Mouse (Mus musculus) liver, embryonic 14.5 days (tissue): ENCODE data around the gene Lcn2. TPM values are rescaled to one million over a fixed set of nuclear protein-coding genes. Genes with fewer than 3 reads are reported as not detected.

Experiments
- ATAC-seq: fragments of 200-750 bp; cut with Nextera tagmentation; 2 replicates; pipeline ENCODE4 v1.8.0; 2017; ENCODE audit warnings: moderate number of reproducible peaks, mild to moderate bottlenecking, moderate library complexity; ENCODE audit not compliant: insufficient read depth
- DNase-seq, 3 experiments: peaks; one replicate each; pipeline ENCODE4 v3.0.0-alpha.2; 2012 to 2013; ENCODE audit warnings: low read depth in 3 of 3, low spot score in 3 of 3
- H3K27ac ChIP-seq: fragments of 300-500 bp; sonication (generic); 2 replicates; pipeline ENCODE4 v1.5.1; 2014; ENCODE audit warnings: moderate library complexity, mild to moderate bottlenecking, control low read depth, inconsistent platforms
- H3K27me3 ChIP-seq: fragments of 300-500 bp; sonication (generic); 2 replicates; pipeline ENCODE4 v1.6.1; 2014; ENCODE audit warnings: mild to moderate bottlenecking, low read length, moderate library complexity; ENCODE audit not compliant: control insufficient read depth, insufficient read depth
- H3K36me3 ChIP-seq: fragments of 300-500 bp; sonication (generic); replicated peaks from 2 replicates; pipeline ENCODE4 v1.6.1; 2014; ENCODE audit warnings: low read depth; ENCODE audit not compliant: control insufficient read depth, insufficient read depth
- H3K4me1 ChIP-seq, 2 experiments: fragments of 200-500 bp in 1 of 2; fragments of 300-500 bp in 1 of 2; sonication (generic) in 1 of 2; replicated peaks; 2 replicates each; pipeline ENCODE4 v1.6.1; 2012 to 2014; ENCODE audit warnings: antibody characterized with exemption in 1 of 2, inconsistent platforms in 1 of 2, low read length in 1 of 2; ENCODE audit not compliant: control insufficient read depth in 2 of 2, insufficient read depth in 2 of 2
- H3K4me2 ChIP-seq: fragments of 300-500 bp; sonication (generic); 2 replicates; pipeline ENCODE4 v1.6.1; 2014; ENCODE audit warnings: low read depth, mild to moderate bottlenecking, control low read depth, moderate library complexity
- H3K4me3 ChIP-seq, 2 experiments: fragments of 200-500 bp in 1 of 2; fragments of 300-500 bp in 1 of 2; sonication (generic) in 1 of 2; 2 replicates each; pipeline ENCODE4 v1.5.1; 2012 to 2014; ENCODE audit warnings: low read depth in 2 of 2, low read length in 2 of 2, mild to moderate bottlenecking in 2 of 2, control low read depth in 1 of 2, inconsistent platforms in 1 of 2, moderate library complexity in 1 of 2; ENCODE audit not compliant: insufficient read depth in 1 of 2
- H3K9ac ChIP-seq: fragments of 300-500 bp; sonication (generic); replicated peaks from 2 replicates; pipeline ENCODE4 v1.6.1; 2014; ENCODE audit warnings: mild to moderate bottlenecking, control low read depth, moderate library complexity
- H3K9me3 ChIP-seq: fragments of 300-500 bp; sonication (generic); 2 replicates; pipeline ENCODE4 v1.6.1; 2016; ENCODE audit warnings: low read length, mixed read lengths; ENCODE audit not compliant: control insufficient read depth
- CTCF ChIP-seq: IDR thresholded peaks from 2 replicates; pipeline ENCODE4 v1.5.1; 2016; ENCODE audit warnings: antibody characterized with exemption, low read depth, control low read depth
- EP300 ChIP-seq: IDR thresholded peaks from 2 replicates; pipeline ENCODE4 v1.6.1; 2016; ENCODE audit warnings: antibody characterized with exemption, low read depth
- WGBS: fragments of 180-500 bp; shearing (Covaris S2); extraction: QIAGEN DNeasy Blood & Tissue Kit; methylation state at CpG from one replicate; pipeline ENCODE4 v1.1.7; 2014; ENCODE audit not compliant: insufficient replicate concordance; 5-methylcytosine and 5-hydroxymethylcytosine counted together
- polyA plus RNA-seq, 2 experiments: library from polyadenylated mRNA; depleted of rRNA in 1 of 2; stranded (reverse) in 1 of 2; unstranded in 1 of 2; fragments of >200 nt; fragmentation: Nextera tagmentation in 1 of 2; extraction: Ambion mirVana in 1 of 2; gene quantifications; 2 replicates each; pipeline versions ENCODE4 v1.2.1 to v1.2.3; 2012 to 2014

The Lcn2 gene
- polyA plus RNA-seq, 2 experiments, result 29.8 to 65.1 TPM

- DNase-seq (no peak), ATAC-seq (0 out of 2 replicates have a peak, but pooled peaks have one; percentile 16)
- H3K9ac ChIP-seq, result no peak overlapping the region
- TF ChIP-seq EP300 (no peak), CTCF (no peak)
- no peak overlapping the region for H3K4me2 ChIP-seq
- no peaks in the 10 kb centered on the region for H3K9me3 ChIP-seq
- no peak overlapping the region for H3K4me3 ChIP-seq
- H3K36me3 ChIP-seq, result no peaks in the 10 kb centered on the region
- 33% methylated on average over 4 of the region's 4 CpGs for WGBS
- H3K27me3 ChIP-seq, result no peaks in the 10 kb centered on the region
- H3K4me1 ChIP-seq, result peaks cover 15 to 39% of the 10 kb centered on the region in 2 experiments; a peak in 3 of 4 replicates
- no peak overlapping the region for H3K27ac ChIP-seq
These were observed 41.3 kb upstream of the Lcn2 start for GRCm38 (mm10) chr2:32429215-32429891.

- 50% methylated on average over 8 of the region's 8 CpGs for WGBS
- no peaks in the 10 kb centered on the region for H3K9me3 ChIP-seq
- H3K27me3 ChIP-seq, result no peaks in the 10 kb centered on the region
- H3K4me3 ChIP-seq, result no peak overlapping the region
- H3K36me3 ChIP-seq, result no peaks in the 10 kb centered on the region
- no peak overlapping the region for H3K9ac ChIP-seq
- peak in 1 of 3 experiments; percentile 44 for DNase-seq
- H3K4me1 ChIP-seq, result peaks cover 22 to 48% of the 10 kb centered on the region in 2 experiments
- TF ChIP-seq EP300 (no peak), CTCF (no peak)
- no peak overlapping the region for H3K27ac ChIP-seq
- no peak; the same call in 1 of the 2 replicates for ATAC-seq
- H3K4me2 ChIP-seq, result no peak overlapping the region
These were observed 40.2 kb upstream of the Lcn2 start for GRCm38 (mm10) chr2:32428262-32428722.

- WGBS, result 76% methylated on average over 5 of the region's 5 CpGs
- H3K36me3 ChIP-seq, result no peaks in the 10 kb centered on the region
- ATAC-seq (no peak), DNase-seq (no peak)
- no peak for TF ChIP-seq EP300
- no peak for TF ChIP-seq CTCF
- no peaks in the 10 kb centered on the region for H3K9me3 ChIP-seq
- no peak overlapping the region for H3K27ac ChIP-seq
- no peak overlapping the region for H3K9ac ChIP-seq
- no peak overlapping the region for H3K4me3 ChIP-seq
- H3K27me3 ChIP-seq, result no peaks in the 10 kb centered on the region
- peaks cover 25 to 54% of the 10 kb centered on the region in 2 experiments for H3K4me1 ChIP-seq
- H3K4me2 ChIP-seq, result no peak overlapping the region
These were observed 39.7 kb upstream of the Lcn2 start for GRCm38 (mm10) chr2:32427720-32428119.

- H3K27me3 ChIP-seq, result no peaks in the 10 kb centered on the region
- DNase-seq (no peak), ATAC-seq (no peak)
- WGBS, result 67% methylated on average over 1 of the region's 1 CpGs
- no peak overlapping the region for H3K27ac ChIP-seq
- H3K4me3 ChIP-seq, result no peak overlapping the region
- H3K4me2 ChIP-seq, result no peak overlapping the region
- H3K4me1 ChIP-seq, result peaks cover 29 to 61% of the 10 kb centered on the region in 2 experiments
- no peaks in the 10 kb centered on the region for H3K9me3 ChIP-seq
- no peaks in the 10 kb centered on the region for H3K36me3 ChIP-seq
- no peak overlapping the region for H3K9ac ChIP-seq
- TF ChIP-seq EP300 (no peak), CTCF (no peak)
These were observed 38.1 kb upstream of the Lcn2 start for GRCm38 (mm10) chr2:32426141-32426540.

GRCm38 (mm10) chr2:32425568-32425967 is 37.5 kb upstream of the Lcn2 start:
- Histone ChIP-seq H3K36me3 (no peaks in the 10 kb centered on the region), H3K27ac (no peak overlapping the region), H3K4me1 (peaks cover 29 to 61% of the 10 kb centered on the region in 2 experiments), H3K9ac (no peak overlapping the region), H3K4me2 (no peak overlapping the region), H3K9me3 (no peaks in the 10 kb centered on the region), H3K27me3 (no peaks in the 10 kb centered on the region), H3K4me3 (no peak overlapping the region)
- 86% methylated on average over 5 of the region's 5 CpGs for WGBS
- TF ChIP-seq EP300 (no peak), CTCF (no peak)
- ATAC-seq, result no peak
- DNase-seq, result no peak
